11 mouse cellular contexts compared by ENCODE assay signal in the genomic region with DNA sequence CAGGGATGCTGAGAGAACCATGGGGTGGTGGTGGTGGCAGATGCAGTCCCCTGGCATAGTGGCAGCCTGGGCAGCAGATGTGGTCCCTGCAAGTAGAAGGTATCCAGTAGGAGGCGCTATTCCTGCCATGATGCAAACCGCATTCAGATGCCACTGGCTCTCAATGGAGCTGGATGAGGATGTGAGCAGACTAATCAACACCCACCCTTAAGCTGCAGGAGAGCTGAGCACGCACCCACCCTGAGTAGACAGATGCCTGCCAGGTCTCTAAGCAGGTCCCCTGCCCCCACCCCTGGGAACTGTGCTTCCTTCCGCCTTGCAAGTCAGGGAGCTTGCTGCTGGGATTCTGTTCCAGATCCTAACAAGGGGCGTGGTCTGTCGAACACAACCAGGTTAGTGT. TPM values are rescaled to one million over a fixed set of nuclear protein-coding genes. Genes with fewer than 3 reads are reported as not detected.
DNase-seq lines count a peak whose midpoint lies in the region; ATAC-seq and TF ChIP-seq lines count a peak whose summit lies in the region.
"Had no signal": no experiment of that assay in that cellular context is flagged by ENCODE, and none has a peak within 500 bp of the region (broad histone marks: within the 10 kb centered on the region; RNA-seq: fewer than 3 reads in every experiment).

No protein-coding gene starts in this region.

- no peak overlapping the region for H3K4me3 ChIP-seq in heart, postnatal 0 days (ENCODE audit: low read depth, low read length)
- no peak overlapping the region for H3K4me3 ChIP-seq in heart, embryonic 12.5 days
- no peak overlapping the region for H3K4me3 ChIP-seq in kidney, postnatal 0 days (replicated peaks; ENCODE audit: low read depth, low read length)

- intact Hi-C loops in gastrocnemius, postnatal 36 days (cut with DNase I), result no loop called here

- H3K27me3 ChIP-seq in heart, postnatal 0 days (ENCODE audit: control insufficient read depth, insufficient read depth, low read length), result 0 out of 2 replicates have a peak, but pooled peaks cover 3% of the 10 kb centered on the region
- H3K27me3 ChIP-seq in heart, embryonic 12.5 days (replicated peaks), result 0 out of 2 replicates have a peak, but pooled peaks cover 11% of the 10 kb centered on the region
- no peaks in the 10 kb centered on the region for H3K27me3 ChIP-seq in kidney, postnatal 0 days (ENCODE audit: insufficient read depth, low read length)

- H3K27ac ChIP-seq in heart, postnatal 0 days (ENCODE audit: low read depth), result no peak overlapping the region
- no peak overlapping the region for H3K27ac ChIP-seq in heart, embryonic 12.5 days (ENCODE audit: poor library complexity, severe bottlenecking)
- no peak overlapping the region for H3K27ac ChIP-seq in kidney, postnatal 0 days

- TF ChIP-seq EP300 in heart, postnatal 0 days (IDR thresholded peaks at IDR 0.05; ENCODE audit: low read depth), result no peak

- no peak for DNase-seq in heart, postnatal 0 days (ENCODE audit: low spot score)
- peak; percentile 36 for DNase-seq in A20 (ENCODE audit: low read depth, low spot score)
- peak; percentile 69 for DNase-seq in brain, embryonic 14.5 days (ENCODE audit: low read depth)
- no peak for DNase-seq in kidney, postnatal 0 days (ENCODE audit: low spot score)
- no peak for DNase-seq in gastrocnemius, postnatal 36 days
- DNase-seq in cerebellum, adult 9-11 months, result no peak
- DNase-seq: cerebellum, postnatal 25 days; lung, postnatal 4 days; right cerebral cortex, postnatal 4 days had no signal

- TF ChIP-seq POLR2A in brain, embryonic 14.5 days (IDR thresholded peaks at IDR 0.05; ENCODE audit: borderline replicate concordance, extremely low read depth, insufficient read depth, insufficient read length, poor library complexity, severe bottlenecking), result no peak

- peak; percentile 10 for TF ChIP-seq CTCF in heart, postnatal 0 days (IDR thresholded peaks at IDR 0.05; ENCODE audit: low read depth)
- TF ChIP-seq CTCF in brain, embryonic 14.5 days (IDR thresholded peaks at IDR 0.05; ENCODE audit: borderline replicate concordance, extremely low read depth, insufficient read depth, insufficient read length), result peak; percentile 52; the same call in 1 of the 2 replicates
- TF ChIP-seq CTCF in kidney, postnatal 0 days (IDR thresholded peaks at IDR 0.05; ENCODE audit: low read depth), result peak; percentile 58

- no peaks in the 10 kb centered on the region for H3K9me3 ChIP-seq in heart, postnatal 0 days (replicated peaks; ENCODE audit: control insufficient read depth, low read length)
- H3K9me3 ChIP-seq in heart, embryonic 12.5 days (replicated peaks), result peaks cover 7% of the 10 kb centered on the region; the same call in 1 of the 2 replicates
- no peaks in the 10 kb centered on the region for H3K9me3 ChIP-seq in kidney, postnatal 0 days (replicated peaks; ENCODE audit: low read length)

- ATAC-seq in heart, postnatal 0 days (ENCODE audit: insufficient read depth, low read depth), result no peak
- ATAC-seq in heart, embryonic 12.5 days (ENCODE audit: insufficient number of reproducible peaks, low FRiP score), result no peak
- no peak for ATAC-seq in kidney, postnatal 0 days (replicated peaks; ENCODE audit: low FRiP score, low read depth)
- ATAC-seq in activated CD4-positive, CD25-positive, alpha-beta regulatory T cell, adult 4 months, result no peak

- no peak overlapping the region for H3K9ac ChIP-seq in heart, postnatal 0 days (replicated peaks; ENCODE audit: low read depth, low read length)
- no peak overlapping the region for H3K9ac ChIP-seq in heart, embryonic 12.5 days
- no peak overlapping the region for H3K9ac ChIP-seq in kidney, postnatal 0 days (ENCODE audit: low read depth, low read length)

- H3K36me3 ChIP-seq in heart, postnatal 0 days (replicated peaks; ENCODE audit: control insufficient read depth, insufficient read depth, low read length), result no peaks in the 10 kb centered on the region
- no peaks in the 10 kb centered on the region for H3K36me3 ChIP-seq in heart, embryonic 12.5 days
- no peaks in the 10 kb centered on the region for H3K36me3 ChIP-seq in kidney, postnatal 0 days (ENCODE audit: insufficient read depth, low read length)

- H3K4me1 ChIP-seq in heart, postnatal 0 days (ENCODE audit: control insufficient read depth, insufficient read depth), result no peaks in the 10 kb centered on the region
- H3K4me1 ChIP-seq in heart, embryonic 12.5 days (replicated peaks), result no peaks in the 10 kb centered on the region
- peaks cover 15% of the 10 kb centered on the region; the same call in 1 of the 2 replicates for H3K4me1 ChIP-seq in kidney, postnatal 0 days (replicated peaks; ENCODE audit: insufficient read depth, low read length)

- 47% methylated on average over 6 of the region's 6 CpGs for WGBS in heart, postnatal 0 days
- WGBS in heart, embryonic 12.5 days, result 37% methylated on average over 6 of the region's 6 CpGs
- WGBS in kidney, postnatal 0 days, result 34% methylated on average over 6 of the region's 6 CpGs

- H3K4me2 ChIP-seq in heart, postnatal 0 days (ENCODE audit: low read depth, low read length), result no peak overlapping the region
- no peak overlapping the region for H3K4me2 ChIP-seq in heart, embryonic 12.5 days
- H3K4me2 ChIP-seq in kidney, postnatal 0 days (ENCODE audit: low read length), result no peak overlapping the region

RNA-seq across cellular contexts. Expression of a gene that starts 53.6 kb away (rescaled TPM):
- 0.23 and 0.46 TPM in 2 replicates for total RNA-seq in heart, postnatal 0 days (2014; rRNA removed; ENCODE audit: low replicate concordance)
- 0.08 and 0.18 TPM in 2 replicates for polyA plus RNA-seq in heart, postnatal 0 days (2015; fragmentation: Nextera tagmentation; extraction: Ambion mirVana)
- 0.44 and 0.51 TPM in 2 replicates for polyA plus RNA-seq in heart, embryonic 12.5 days (2016; fragmentation: Nextera tagmentation; extraction: Ambion mirVana)
- polyA plus RNA-seq in brain, embryonic 14.5 days (2012; rRNA removed), result 28.5 and 36.5 TPM in 2 replicates
- 1.8 and 2.1 TPM in 2 replicates for polyA plus RNA-seq in kidney, postnatal 0 days (2015; fragmentation: Nextera tagmentation; extraction: Ambion mirVana)
- polyA plus RNA-seq in activated CD4-positive, CD25-positive, alpha-beta regulatory T cell, adult 4 months (2017; shearing (Covaris generic)), result not detected
- under 1 TPM; 0.43 to 0.74 TPM for total RNA-seq in gastrocnemius, postnatal 36 days (2021)

Comparison
In these comparisons a context has a peak if more than half of its experiments do, and no peak if none do; other contexts are left out.
1. DNase-seq: peak in A20 (single experiment) and brain, embryonic 14.5 days (single experiment); none in heart, postnatal 0 days (single experiment), kidney, postnatal 0 days (single experiment), gastrocnemius, postnatal 36 days (0 of 2) and cerebellum, adult 9-11 months (single experiment).
2. Peak in every context shown above with its lines, with median percentiles within 50 percentile points of each other: CTCF ChIP-seq.